Mouse (Mus musculus) C2C12 (cell line): Measurements from ENCODE around the gene Espl1. TPM values are rescaled to one million over a fixed set of nuclear protein-coding genes. Genes with fewer than 3 reads are reported as not detected.
A peak's percentile ranks its signal among the peaks of the same experiment; 100 is the strongest.

Experiments
- H3K27me3 ChIP-seq: one replicate; pipeline ENCODE4 v1.6.1; 2011; ENCODE audit not compliant: control insufficient read depth, insufficient read depth, insufficient read length
- H3K36me3 ChIP-seq: one replicate; pipeline ENCODE4 v1.6.1; 2011; ENCODE audit not compliant: control insufficient read depth, insufficient read depth
- H3K4me3 ChIP-seq: one replicate; pipeline ENCODE4 v1.5.1; 2011; ENCODE audit warnings: mild to moderate bottlenecking, control low read depth; ENCODE audit not compliant: poor library complexity, insufficient read depth, severe bottlenecking
- H3K79me2 ChIP-seq: one replicate; pipeline ENCODE4 v1.6.1; 2011; ENCODE audit not compliant: control insufficient read depth, insufficient read depth
- H3K79me3 ChIP-seq: one replicate; pipeline ENCODE4 v1.6.1; 2011; ENCODE audit warnings: low read depth, control low read depth
- H3ac ChIP-seq: one replicate; pipeline ENCODE3; 2011; ENCODE audit warnings: low read depth; ENCODE audit not compliant: control insufficient read depth, insufficient read length
- CEBPB ChIP-seq: IDR thresholded peaks from one replicate; pipeline ENCODE4 v1.6.1; 2011; ENCODE audit warnings: low read depth, mild to moderate bottlenecking, control low read depth, moderate library complexity
- CTCF ChIP-seq: IDR thresholded peaks from one replicate; pipeline ENCODE4 v1.5.1; 2011; ENCODE audit not compliant: control insufficient read depth, insufficient read depth, insufficient read length
- FOSL1 ChIP-seq: IDR thresholded peaks from one replicate; pipeline ENCODE4 v1.8.0; 2011; ENCODE audit warnings: mild to moderate bottlenecking, low read length; ENCODE audit not compliant: poor library complexity, insufficient read depth, severe bottlenecking
- MAX ChIP-seq: IDR thresholded peaks from one replicate; pipeline ENCODE4 v1.6.1; 2011; ENCODE audit warnings: mild to moderate bottlenecking, control low read depth
- MYOD1 ChIP-seq: IDR thresholded peaks from one replicate; pipeline ENCODE4 v1.6.1; 2011; ENCODE audit warnings: low read depth; ENCODE audit not compliant: control insufficient read depth, insufficient read length
- MYOG ChIP-seq: IDR thresholded peaks from one replicate; pipeline ENCODE4 v1.6.1; 2011; ENCODE audit not compliant: control insufficient read depth, insufficient read length; ENCODE audit errors: extremely low read depth
- USF1 ChIP-seq: IDR thresholded peaks from one replicate; pipeline ENCODE4 v1.6.1; 2011; ENCODE audit warnings: low read depth, mild to moderate bottlenecking, control low read depth, moderate library complexity
- polyA plus RNA-seq: library from polyadenylated mRNA; unstranded; fragments of >200 nt; fragmentation: generic; extraction: Trizol; gene quantifications from one replicate; pipeline ENCODE4 v1.2.1, GENCODE M21; 2012; ENCODE audit warnings: missing spikeins

Espl1 gene
- polyA plus RNA-seq, 1 experiment: 47.0 TPM

GRCm38 (mm10) chr15:102316263-102316662 lies 20.2 kb downstream of the Espl1 start:
- Histone ChIP-seq H3ac (no peak overlapping the region), H3K4me3 (no peak overlapping the region), H3K36me3 (peaks cover 99% of the 10 kb centered on the region), H3K79me3 (no peaks in the 10 kb centered on the region), H3K27me3 (no peaks in the 10 kb centered on the region), H3K79me2 (no peaks in the 10 kb centered on the region)
- TF ChIP-seq CEBPB (no peak), MAX (peak; percentile 34), FOSL1 (no peak), CTCF (peak; percentile 52)

GRCm38 (mm10) chr15:102324654-102325473 lies 28.8 kb downstream of the Espl1 start:
- Histone ChIP-seq H3K79me2 (peaks cover 26% of the 10 kb centered on the region), H3K4me3 (peak overlapping the region; percentile 7), H3ac (no peak overlapping the region), H3K27me3 (no peaks in the 10 kb centered on the region), H3K79me3 (peaks cover 11% of the 10 kb centered on the region), H3K36me3 (peaks cover 66% of the 10 kb centered on the region)
- TF ChIP-seq MYOG (no peak), MAX (no peak), MYOD1 (no peak), USF1 (no peak), FOSL1 (no peak), CTCF (no peak)

- Histone ChIP-seq H3K79me2 (peaks cover 26% of the 10 kb centered on the region), H3K4me3 (peak within 1 kb of the TSS; percentile 90), H3K79me3 (peaks cover 11% of the 10 kb centered on the region), H3K36me3 (peaks cover 62% of the 10 kb centered on the region), H3K27me3 (no peaks in the 10 kb centered on the region), H3ac (peak within 1 kb of the TSS; percentile 79)
- TF ChIP-seq MAX (peak; percentile 55), CTCF (no peak)
Measured at GRCm38 (mm10) chr15:102326022-102326576, 30.0 kb downstream of the Espl1 start, which contains the start of gene Pfdn5. TSS of gene Pfdn5 (plus strand) at chr15:102326116.

- Histone ChIP-seq H3K27me3 (no peaks in the 10 kb centered on the region), H3K79me2 (peaks cover 29% of the 10 kb centered on the region), H3K79me3 (peaks cover 12% of the 10 kb centered on the region), H3ac (peak overlapping the region; percentile 79), H3K36me3 (peaks cover 54% of the 10 kb centered on the region), H3K4me3 (peak overlapping the region; percentile 90)
- TF ChIP-seq MYOD1 (no peak), FOSL1 (no peak), CEBPB (no peak), CTCF (no peak), USF1 (no peak), MAX (no peak), MYOG (no peak)
Measured at GRCm38 (mm10) chr15:102326892-102327291, 30.8 kb downstream of the Espl1 start.

GRCm38 (mm10) chr15:102331610-102332015 lies 35.5 kb downstream of the Espl1 start, which contains the start of gene Myg1:
TSS of gene Myg1 (plus strand) at chr15:102331709.
- peak within 1 kb of the TSS; percentile 64 for H3ac ChIP-seq
- H3K27me3 ChIP-seq: no peaks in the 10 kb centered on the region
- peak; percentile 96 for TF ChIP-seq MAX
- no peak for TF ChIP-seq CEBPB
- H3K79me2 ChIP-seq: peaks cover 50% of the 10 kb centered on the region
- peak within 1 kb of the TSS; percentile 64 for H3K4me3 ChIP-seq
- peaks cover 34% of the 10 kb centered on the region for H3K79me3 ChIP-seq
- peaks cover 66% of the 10 kb centered on the region for H3K36me3 ChIP-seq

GRCm38 (mm10) chr15:102335254-102335653 lies 39.2 kb downstream of the Espl1 start:
- H3K36me3 ChIP-seq: peaks cover 79% of the 10 kb centered on the region
- peaks cover 31% of the 10 kb centered on the region for H3K79me2 ChIP-seq
- H3K79me3 ChIP-seq: peaks cover 25% of the 10 kb centered on the region
- no peaks in the 10 kb centered on the region for H3K27me3 ChIP-seq
- no peak for TF ChIP-seq USF1
- TF ChIP-seq MYOG: no peak
- no peak for TF ChIP-seq CEBPB
- TF ChIP-seq FOSL1: no peak
- no peak for TF ChIP-seq MYOD1
- no peak for TF ChIP-seq CTCF
- TF ChIP-seq MAX: no peak
- no peak overlapping the region for H3ac ChIP-seq
- no peak overlapping the region for H3K4me3 ChIP-seq
